Mouse (Mus musculus) urinary bladder, postnatal 10 days (tissue): ENCODE measurements around the gene Snrpb2.
A peak's percentile ranks its signal among the peaks of the same experiment; 100 is the strongest.

Source experiments
- DNase-seq: peaks from one replicate; pipeline ENCODE4 v3.0.0; 2022; ENCODE audit warnings: low spot score

Gene Snrpb2

GRCm38 (mm10) chr2:143062812-143063792 lies at the start of gene Snrpb2:
TSS of gene Snrpb2 (plus strand) at chr2:143063039.
- peak; percentile 69 for DNase-seq

- no peak for DNase-seq
Measured at GRCm38 (mm10) chr2:143013057-143013456, 49.8 kb upstream of the Snrpb2 start.

GRCm38 (mm10) chr2:143018084-143018483 lies 44.8 kb upstream of the Snrpb2 start:
- DNase-seq, result no peak

GRCm38 (mm10) chr2:143018591-143019130 lies 44.2 kb upstream of the Snrpb2 start:
- DNase-seq, result no peak

GRCm38 (mm10) chr2:143019727-143020126 lies 43.1 kb upstream of the Snrpb2 start:
- DNase-seq, result no peak

- no peak for DNase-seq
Measured at GRCm38 (mm10) chr2:143023331-143023730, 39.5 kb upstream of the Snrpb2 start.

- no peak for DNase-seq
Measured at GRCm38 (mm10) chr2:143024226-143024625, 38.6 kb upstream of the Snrpb2 start.

- DNase-seq, result no peak
Measured at GRCm38 (mm10) chr2:143031283-143031682, 31.6 kb upstream of the Snrpb2 start.

- DNase-seq, result no peak
Measured at GRCm38 (mm10) chr2:143032378-143033255, 30.2 kb upstream of the Snrpb2 start.

GRCm38 (mm10) chr2:143034350-143035085 lies 28.3 kb upstream of the Snrpb2 start:
- no peak for DNase-seq

GRCm38 (mm10) chr2:143035086-143035593 lies 27.7 kb upstream of the Snrpb2 start:
- DNase-seq, result no peak

- DNase-seq, result no peak
Measured at GRCm38 (mm10) chr2:143041596-143041995, 21.2 kb upstream of the Snrpb2 start.

- DNase-seq, result no peak
Measured at GRCm38 (mm10) chr2:143055251-143055650, 7.6 kb upstream of the Snrpb2 start.

- no peak for DNase-seq
Measured at GRCm38 (mm10) chr2:143056736-143057135, 6.1 kb upstream of the Snrpb2 start.

GRCm38 (mm10) chr2:143062432-143062811 lies 417 bp upstream of the Snrpb2 start:
- no peak for DNase-seq

GRCm38 (mm10) chr2:143065914-143066313 lies 3.1 kb downstream of the Snrpb2 start:
- DNase-seq, result no peak

- DNase-seq, result no peak
Measured at GRCm38 (mm10) chr2:143078198-143078851, 15.5 kb downstream of the Snrpb2 start, which contains the start of gene Otor. TSS of gene Otor (plus strand) at chr2:143078473.

- DNase-seq, result no peak
Measured at GRCm38 (mm10) chr2:143081693-143082092, 18.9 kb downstream of the Snrpb2 start.

- DNase-seq, result no peak
Measured at GRCm38 (mm10) chr2:143084852-143085397, 22.1 kb downstream of the Snrpb2 start.

- DNase-seq, result no peak
Measured at GRCm38 (mm10) chr2:143089866-143090265, 27.0 kb downstream of the Snrpb2 start.
